Mouse (Mus musculus) kidney, postnatal 25 days (tissue): ENCODE results near the gene Svop.

Experiments
- DNase-seq, 2 experiments: peaks; one replicate each; pipeline ENCODE4 v3.0.0; 2021; ENCODE audit warnings: mixed read lengths in 2 of 2

The Svop gene

DNA sequence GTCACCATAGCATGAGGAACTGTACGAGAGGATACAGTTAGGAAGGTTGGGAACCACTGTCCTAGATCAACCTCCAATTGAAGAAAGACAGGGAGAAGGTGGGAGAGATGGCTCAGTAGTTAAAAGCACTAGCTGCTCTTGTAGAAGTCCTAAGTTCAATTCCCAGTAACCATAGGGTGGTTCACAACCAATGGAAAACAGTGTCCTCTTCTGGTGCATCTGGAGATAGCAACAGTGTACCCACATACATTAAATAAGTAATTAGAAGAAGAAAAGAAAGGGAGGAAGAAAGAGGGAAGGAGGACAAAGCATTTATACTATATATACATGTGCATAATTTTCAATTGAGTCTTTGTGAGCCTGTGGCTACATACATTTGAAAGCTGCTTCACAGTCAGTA is 46.2 kb downstream of the Svop start:
- peak in 1 of 2 experiments; percentile 55 for DNase-seq

DNA sequence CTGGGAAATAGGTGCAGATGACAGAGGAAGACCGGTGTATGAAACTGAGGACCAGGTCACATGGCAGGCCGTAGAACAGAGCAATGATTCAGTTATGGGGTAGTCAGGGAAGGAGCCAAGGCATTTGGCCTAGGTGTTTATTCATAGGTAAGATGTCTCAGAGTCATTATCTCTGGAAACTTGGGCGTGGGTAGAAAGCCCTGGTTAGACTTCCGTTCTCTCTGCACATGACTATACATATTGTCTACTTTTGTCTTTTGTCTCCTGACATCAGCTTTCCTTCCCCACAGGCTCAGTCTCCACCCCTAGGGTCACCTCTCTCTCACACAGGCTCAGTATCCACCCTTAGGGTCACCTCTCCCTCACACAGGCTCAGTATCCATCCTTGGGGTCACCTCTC is 47.6 kb downstream of the Svop start:
- no peak for DNase-seq

DNA sequence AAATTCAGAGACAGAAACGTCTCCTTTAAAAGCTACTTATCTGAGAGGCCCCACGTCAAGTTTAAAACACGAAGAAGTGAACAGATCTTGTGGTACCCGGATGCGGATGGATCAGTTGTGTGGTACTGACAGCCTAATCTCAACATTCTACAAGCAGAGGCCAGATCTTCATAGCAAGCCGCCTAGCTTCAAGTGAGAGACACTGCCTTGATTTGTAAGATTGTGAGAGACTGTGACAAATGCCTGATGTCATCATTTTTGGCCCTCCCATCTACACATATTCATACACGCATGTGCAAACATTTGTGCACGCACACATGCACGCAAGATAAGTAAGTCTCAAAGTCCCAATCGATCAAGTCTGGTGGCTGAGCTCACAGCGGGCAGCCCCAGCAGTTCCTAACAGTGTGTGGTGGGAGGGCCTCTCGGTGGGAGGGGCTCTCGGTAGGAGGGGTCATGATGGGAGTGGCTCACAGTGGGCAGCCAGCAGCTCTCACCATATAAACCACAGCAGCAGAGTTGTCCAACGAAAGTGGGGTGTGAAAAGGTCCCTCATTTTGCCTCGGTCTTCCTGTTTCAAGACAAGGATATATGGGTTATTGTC is 49.9 kb downstream of the Svop start:
- peak; percentile 49 to 60 for DNase-seq

GRCm38 (mm10) chr5:114040911-114041310 is 50.5 kb downstream of the Svop start:
- no peak for DNase-seq

DNA sequence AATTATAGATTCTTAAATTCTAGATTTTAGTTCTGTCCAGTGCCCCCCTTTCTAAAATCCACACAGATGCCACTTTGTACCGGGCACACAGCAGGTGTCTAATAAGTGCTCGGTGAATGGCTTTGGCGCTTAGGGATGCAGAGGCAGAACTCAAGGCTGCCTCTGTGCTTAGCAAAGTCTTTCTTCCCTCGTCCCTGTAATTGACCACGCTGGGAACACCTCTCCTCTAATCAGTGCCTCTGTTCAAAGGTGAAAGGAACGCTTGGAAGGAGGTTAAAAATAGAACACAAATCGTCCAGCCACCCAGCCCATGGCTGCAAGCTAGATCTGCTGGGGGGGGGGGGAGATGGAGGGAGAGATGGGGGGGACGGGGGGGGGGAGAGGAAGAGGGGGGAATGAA is 50.9 kb downstream of the Svop start:
- no peak for DNase-seq

GRCm38 (mm10) chr5:114035111-114035510 is 56.3 kb downstream of the Svop start:
- DNase-seq = peak; percentile 59 to 85

- peak in 1 of 2 experiments; percentile 61 for DNase-seq
Observed at GRCm38 (mm10) chr5:114034393-114034792, 57.0 kb downstream of the Svop start.

GRCm38 (mm10) chr5:114032161-114032763 is 59.1 kb downstream of the Svop start:
- no peak for DNase-seq

DNA sequence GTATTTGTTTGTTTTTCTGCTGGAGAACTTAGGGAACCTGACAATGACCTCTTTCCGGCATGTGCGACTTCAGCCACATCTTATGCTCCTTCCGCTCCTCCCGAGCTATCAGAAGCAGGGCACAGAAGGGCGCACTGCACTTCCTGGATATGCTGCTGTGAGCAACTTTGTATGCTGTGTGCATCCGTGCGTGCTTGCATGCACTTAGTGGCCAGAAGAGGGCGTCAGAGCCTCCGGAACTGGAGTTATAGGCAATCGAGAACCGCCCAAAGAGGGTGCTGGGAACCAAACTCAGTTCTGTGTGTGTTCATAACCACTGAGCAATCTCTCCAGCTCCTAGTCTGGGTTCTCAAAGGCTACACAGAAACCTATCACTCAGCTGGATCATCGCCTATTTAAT is 60.7 kb downstream of the Svop start:
- DNase-seq = no peak

DNA sequence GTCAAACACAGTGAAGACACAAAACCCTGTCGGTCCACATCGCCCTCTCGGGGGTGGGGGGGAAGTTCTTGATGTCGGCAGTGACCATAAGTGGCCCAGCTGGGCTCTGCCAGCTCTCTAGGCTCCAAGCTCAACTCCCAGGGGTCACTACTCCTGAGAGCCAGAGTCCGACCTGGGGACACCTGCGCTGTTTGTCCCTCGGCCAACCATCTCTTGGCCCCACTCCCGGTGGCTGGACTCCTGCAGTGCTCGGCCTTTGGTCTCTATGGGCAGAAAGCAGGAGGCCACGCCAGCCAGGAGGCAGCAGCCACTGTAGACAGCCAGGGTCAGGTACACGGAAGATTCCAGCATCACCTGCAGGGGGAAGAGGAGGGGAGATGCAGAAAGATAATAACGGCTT is 63.3 kb downstream of the Svop start:
- DNase-seq = peak; percentile 89 to 95

- DNase-seq = peak in 1 of 2 experiments; percentile 57
Observed at GRCm38 (mm10) chr5:114027217-114027944, 64.0 kb downstream of the Svop start.

DNA sequence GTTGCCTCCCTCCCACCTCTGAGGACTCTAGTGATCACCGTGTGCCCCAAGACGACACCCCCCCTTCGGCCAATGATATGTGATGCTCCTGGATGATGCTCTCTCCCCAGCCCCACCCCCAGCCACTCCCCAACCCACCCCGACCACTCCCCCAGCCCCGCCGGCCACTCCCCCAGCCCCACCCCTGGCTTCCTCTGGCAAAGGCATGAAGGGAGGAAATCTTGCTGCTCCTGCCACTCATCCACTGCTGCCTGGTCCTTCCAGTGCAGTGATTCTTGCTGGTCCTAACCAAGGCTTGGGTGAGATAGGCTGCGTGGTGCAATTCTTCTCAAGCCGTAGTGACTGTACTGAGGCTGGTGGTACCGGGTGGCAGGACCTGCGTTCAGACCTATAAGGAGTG is 66.5 kb downstream of the Svop start:
- DNase-seq = peak in 1 of 2 experiments; percentile 43

- peak in 1 of 2 experiments; percentile 17 for DNase-seq
Observed at GRCm38 (mm10) chr5:114024390-114024789, 67.0 kb downstream of the Svop start.

DNA sequence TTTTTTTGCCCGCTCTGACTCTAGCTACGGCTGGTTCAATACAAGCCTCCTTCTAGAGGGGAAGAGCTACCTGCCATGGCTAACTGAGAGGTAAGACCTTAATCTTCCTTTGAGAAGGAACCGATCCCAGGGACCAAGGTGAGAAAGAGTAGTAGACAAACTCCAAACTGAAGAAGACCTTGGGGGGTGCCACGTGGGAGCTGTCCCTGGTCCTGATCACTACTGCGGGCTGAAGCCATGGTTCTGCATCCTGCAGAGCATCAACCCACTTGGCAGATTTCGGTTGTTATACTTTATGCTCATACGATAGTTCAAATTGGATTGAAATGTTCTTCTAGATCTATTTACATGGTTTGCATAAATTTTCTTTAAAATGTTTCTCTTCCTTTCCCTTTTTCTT is 76.2 kb downstream of the Svop start:
- peak in 1 of 2 experiments; percentile 28 for DNase-seq

- DNase-seq = peak; percentile 73 to 85
Observed at GRCm38 (mm10) chr5:114009049-114009448, 82.3 kb downstream of the Svop start.

DNA sequence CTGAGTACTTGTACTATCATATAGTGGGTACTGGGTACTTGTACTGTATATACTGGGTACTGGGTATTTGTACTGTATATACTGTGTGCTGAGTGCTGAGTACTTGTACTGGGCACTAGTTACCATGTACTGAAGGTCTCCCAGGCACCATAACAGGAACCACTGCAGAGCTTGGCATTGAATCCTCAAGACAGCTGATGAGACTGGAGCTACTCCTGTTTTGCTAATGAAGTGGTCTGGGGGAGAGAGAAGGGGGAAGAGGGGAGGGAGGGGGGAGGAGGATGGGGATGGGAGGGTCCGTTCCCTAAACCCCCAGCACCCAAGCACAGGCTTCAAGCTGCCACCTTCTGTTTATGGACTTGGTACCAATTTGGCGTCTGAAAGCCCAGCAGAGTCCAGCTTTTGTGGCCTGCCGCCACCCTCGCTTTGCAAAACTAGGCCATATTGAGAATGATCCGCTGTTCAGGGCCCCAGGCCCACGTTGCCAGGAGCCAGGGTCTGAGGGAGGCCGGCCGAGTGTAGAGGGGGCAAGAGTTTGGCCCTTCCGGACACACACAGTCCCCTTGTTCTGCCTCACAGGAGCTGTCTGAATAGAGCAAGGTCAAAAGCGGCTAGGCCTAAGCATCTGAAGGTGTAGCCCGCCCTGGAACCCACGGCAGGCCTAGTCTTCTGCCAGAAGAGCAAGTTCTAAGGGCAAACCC is 83.5 kb downstream of the Svop start:
- peak in 1 of 2 experiments; percentile 52 for DNase-seq

- DNase-seq = peak in 1 of 2 experiments; percentile 50
Observed at GRCm38 (mm10) chr5:114006974-114007373, 84.4 kb downstream of the Svop start.

DNA sequence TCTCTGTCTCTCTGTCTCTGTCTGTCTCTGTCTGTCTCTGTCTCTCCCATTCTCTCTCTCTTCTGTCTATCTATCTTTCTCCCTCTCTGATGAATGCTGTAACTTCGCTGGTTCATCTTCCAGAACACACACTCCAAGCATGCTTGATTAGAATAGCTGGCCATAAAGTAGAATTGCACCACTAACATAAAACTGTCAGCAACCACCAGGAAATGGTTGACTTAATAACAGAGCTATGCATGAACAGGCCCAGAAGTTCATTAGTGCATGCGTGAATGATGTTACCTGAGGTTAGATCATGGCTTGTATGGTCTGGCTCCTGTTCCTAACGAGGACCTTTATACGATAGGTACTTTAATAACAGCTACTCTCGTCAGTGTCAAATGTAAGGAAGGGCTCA is 86.3 kb downstream of the Svop start:
- no peak for DNase-seq

DNA sequence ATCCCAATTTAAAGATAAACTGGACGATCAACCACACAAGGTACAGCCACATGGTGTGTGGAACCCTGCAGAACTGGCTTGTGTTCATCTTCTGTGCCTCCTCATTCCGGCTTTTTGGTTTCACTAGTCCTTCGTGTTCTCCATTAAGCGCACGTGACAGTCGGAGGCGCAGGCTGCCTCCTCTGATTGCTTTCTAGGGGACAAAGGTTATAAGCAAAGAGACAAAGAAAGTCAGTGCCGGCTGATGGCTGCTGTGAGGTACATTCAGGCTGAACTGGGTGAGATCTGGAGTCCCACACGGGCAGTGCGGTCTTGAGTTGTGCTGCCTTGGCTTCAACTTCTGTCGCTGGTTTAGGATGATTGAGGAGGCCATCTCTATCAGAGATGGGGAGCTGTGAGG is 86.8 kb downstream of the Svop start:
- peak; percentile 71 to 83 for DNase-seq

GRCm38 (mm10) chr5:114003542-114003941 is 87.8 kb downstream of the Svop start, which contains the start of gene Dao:
Dao (plus strand) TSS chr5:114003703.
- peak; percentile 79 to 96 for DNase-seq

GRCm38 (mm10) chr5:113999382-113999781 is 92.0 kb downstream of the Svop start:
- peak; percentile 45 to 72 for DNase-seq

- DNase-seq = peak; percentile 37 to 63
Observed at GRCm38 (mm10) chr5:113996458-113996857, 94.9 kb downstream of the Svop start.
